Mouse (Mus musculus) splenic B cell, adult 2 months (primary cell): ENCODE results near the gene Tcp11l2.

Source experiments
- DNase-seq: peaks from one replicate; pipeline ENCODE4 v3.0.0-alpha.2; 2011; ENCODE audit warnings: low read depth, low spot score
- H3K27me3 ChIP-seq: 2 replicates; pipeline ENCODE4 v1.6.1; 2012; ENCODE audit warnings: mild to moderate bottlenecking, low read length, moderate library complexity, mixed read lengths; ENCODE audit not compliant: control insufficient read depth, poor library complexity, insufficient read depth, severe bottlenecking
- H3K36me3 ChIP-seq: 2 replicates; pipeline ENCODE4 v1.6.1; 2012; ENCODE audit warnings: mild to moderate bottlenecking, low read length, moderate library complexity, mixed read lengths; ENCODE audit not compliant: control insufficient read depth, poor library complexity, insufficient read depth, severe bottlenecking

Tcp11l2 gene

GRCm38 (mm10) chr10:84600136-84600535 lies 23.7 kb downstream of the Tcp11l2 start:
- no peaks in the 10 kb centered on the region for H3K27me3 ChIP-seq
- no peak for DNase-seq
- H3K36me3 ChIP-seq: peaks cover 23% of the 10 kb centered on the region

- Histone ChIP-seq H3K36me3 (peaks cover 18% of the 10 kb centered on the region), H3K27me3 (no peaks in the 10 kb centered on the region)
- DNase-seq: no peak
These were observed 27.9 kb downstream of the Tcp11l2 start for GRCm38 (mm10) chr10:84604335-84604734.

DNA sequence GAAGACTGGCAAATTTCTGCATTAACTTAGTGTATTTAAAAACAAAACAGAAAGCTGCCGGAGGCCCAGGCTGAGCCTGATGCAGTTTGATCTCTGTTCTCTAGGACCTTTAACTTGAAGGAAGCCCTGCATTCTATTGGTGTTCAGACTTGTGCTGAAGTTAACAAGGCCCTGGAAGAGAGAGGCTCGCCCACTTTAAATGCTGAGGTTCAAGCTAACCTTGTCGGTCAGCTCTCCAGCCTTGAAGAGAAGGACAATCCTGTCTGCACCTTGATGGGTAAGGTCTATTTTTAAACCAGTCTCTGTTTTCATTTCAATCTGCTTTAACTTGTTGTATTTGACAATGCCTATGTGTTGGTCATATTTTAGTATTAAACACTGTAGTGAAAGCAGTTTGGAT lies 31.9 kb downstream of the Tcp11l2 start:
- peaks cover 9% of the 10 kb centered on the region for H3K36me3 ChIP-seq
- no peaks in the 10 kb centered on the region for H3K27me3 ChIP-seq

GRCm38 (mm10) chr10:84610324-84610723 lies 33.9 kb downstream of the Tcp11l2 start:
- no peaks in the 10 kb centered on the region for H3K27me3 ChIP-seq
- no peak for DNase-seq
- peaks cover 5% of the 10 kb centered on the region; the same call in 1 of the 2 replicates for H3K36me3 ChIP-seq

More for the DNA sequence above, 31.9 kb downstream of the Tcp11l2 start:
- no peak for DNase-seq

DNA sequence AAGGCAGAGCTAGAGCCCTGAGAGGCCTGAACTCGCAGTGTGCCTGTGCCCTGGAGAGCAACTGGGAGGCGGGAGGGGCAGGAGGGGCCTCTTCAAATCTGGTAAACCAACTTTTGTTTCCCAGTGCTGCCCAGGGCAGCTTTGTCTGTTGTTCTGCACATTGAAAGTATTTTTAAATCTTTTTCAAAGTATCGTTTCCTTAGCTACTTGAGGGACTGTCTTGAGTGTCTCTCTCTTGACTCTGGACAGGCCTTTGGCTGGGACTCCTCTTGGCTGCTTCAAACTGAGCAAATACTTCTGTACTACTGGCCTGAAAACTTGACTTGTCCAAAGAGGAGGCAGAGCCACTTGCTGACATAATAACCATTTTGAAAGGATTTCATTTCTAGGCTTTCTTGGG lies 34.4 kb downstream of the Tcp11l2 start:
- DNase-seq: no peak
- H3K27me3 ChIP-seq: no peaks in the 10 kb centered on the region
- H3K36me3 ChIP-seq: peaks cover 5% of the 10 kb centered on the region; the same call in 1 of the 2 replicates

DNA sequence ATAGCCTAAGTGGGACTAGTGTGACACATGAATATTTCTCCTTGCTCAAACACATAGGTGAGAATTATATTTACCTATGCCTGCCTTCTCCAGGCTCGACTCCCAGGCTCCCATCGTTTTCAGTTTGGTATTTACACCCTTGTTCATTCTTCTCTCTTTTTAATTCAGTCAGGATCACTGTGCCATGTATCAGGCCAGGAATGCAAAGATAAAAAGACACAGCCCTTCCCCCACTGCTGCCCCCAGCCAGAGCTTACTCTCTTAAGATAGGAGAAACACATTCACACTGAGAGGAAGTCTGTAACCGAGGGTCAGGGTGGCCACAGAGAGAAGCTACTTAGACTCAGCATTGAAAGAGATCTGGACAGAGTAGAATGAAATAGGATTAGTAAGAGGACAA lies 35.2 kb downstream of the Tcp11l2 start:
- Histone ChIP-seq H3K36me3 (peaks cover 8% of the 10 kb centered on the region; the same call in 1 of the 2 replicates), H3K27me3 (no peaks in the 10 kb centered on the region)
- no peak for DNase-seq

- peaks cover 9% of the 10 kb centered on the region; the same call in 1 of the 2 replicates for H3K36me3 ChIP-seq
- no peaks in the 10 kb centered on the region for H3K27me3 ChIP-seq
- no peak for DNase-seq
These were observed 35.9 kb downstream of the Tcp11l2 start for GRCm38 (mm10) chr10:84612281-84612680.

GRCm38 (mm10) chr10:84613366-84613765 lies 36.9 kb downstream of the Tcp11l2 start:
- Histone ChIP-seq H3K36me3 (peaks cover 9% of the 10 kb centered on the region; the same call in 1 of the 2 replicates), H3K27me3 (no peaks in the 10 kb centered on the region)
- DNase-seq: no peak

DNA sequence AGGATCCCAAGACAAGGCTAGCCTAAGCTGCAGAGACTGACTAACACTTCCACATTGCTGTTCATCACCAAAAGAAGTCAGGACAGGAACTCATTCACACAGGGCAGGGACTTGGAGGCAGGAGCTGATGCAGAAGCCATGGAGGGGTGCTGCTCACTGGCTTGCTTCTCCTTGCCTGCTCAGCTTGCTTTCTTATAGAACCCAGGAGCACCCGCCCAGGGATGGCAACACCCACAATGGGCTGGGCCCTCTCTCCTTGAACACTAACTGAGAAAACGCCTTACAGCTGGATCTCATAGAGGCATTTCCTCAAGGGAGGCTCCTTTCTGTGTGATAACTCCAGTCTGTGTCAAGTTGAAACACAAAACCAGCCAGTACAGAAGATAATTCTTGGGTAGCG lies 38.6 kb downstream of the Tcp11l2 start:
- no peak for DNase-seq
- H3K36me3 ChIP-seq: peaks cover 9% of the 10 kb centered on the region; the same call in 1 of the 2 replicates

GRCm38 (mm10) chr10:84621826-84622790 lies 45.7 kb downstream of the Tcp11l2 start, which contains the start of gene Polr3b:
Gene Polr3b (plus strand): TSS chr10:84622292.
- 0 out of 2 replicates have a peak, but pooled peaks cover 4% of the 10 kb centered on the region for H3K36me3 ChIP-seq
- no peaks in the 10 kb centered on the region for H3K27me3 ChIP-seq
- DNase-seq: peak; percentile 92

More for the DNA sequence above, 38.6 kb downstream of the Tcp11l2 start:
- H3K27me3 ChIP-seq: no peaks in the 10 kb centered on the region

DNA sequence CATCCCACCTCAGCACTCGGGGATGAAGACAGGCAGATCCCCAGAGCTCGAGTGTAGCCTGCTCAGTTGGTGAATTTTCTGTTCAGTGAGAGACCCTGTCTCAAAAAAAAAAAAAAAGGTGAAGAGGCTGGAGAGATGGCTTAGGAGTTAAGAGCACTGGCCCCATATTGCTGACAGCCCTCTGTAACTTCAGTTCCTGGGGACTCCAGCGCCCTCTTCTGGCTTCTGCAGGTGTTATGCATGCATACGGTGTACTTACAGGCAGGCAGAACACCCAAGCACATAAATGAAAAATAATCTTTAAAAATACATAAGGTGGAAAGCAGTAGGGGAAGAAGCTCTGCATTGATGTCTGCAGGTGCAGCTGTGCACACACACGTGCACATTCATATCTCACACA lies 54.8 kb downstream of the Tcp11l2 start:
- H3K27me3 ChIP-seq: no peaks in the 10 kb centered on the region
- DNase-seq: peak; percentile 65
- H3K36me3 ChIP-seq: peaks cover 19% of the 10 kb centered on the region

- Histone ChIP-seq H3K36me3 (peaks cover 18% of the 10 kb centered on the region), H3K27me3 (no peaks in the 10 kb centered on the region)
- DNase-seq: no peak
These were observed 55.6 kb downstream of the Tcp11l2 start for GRCm38 (mm10) chr10:84632005-84632404.

DNA sequence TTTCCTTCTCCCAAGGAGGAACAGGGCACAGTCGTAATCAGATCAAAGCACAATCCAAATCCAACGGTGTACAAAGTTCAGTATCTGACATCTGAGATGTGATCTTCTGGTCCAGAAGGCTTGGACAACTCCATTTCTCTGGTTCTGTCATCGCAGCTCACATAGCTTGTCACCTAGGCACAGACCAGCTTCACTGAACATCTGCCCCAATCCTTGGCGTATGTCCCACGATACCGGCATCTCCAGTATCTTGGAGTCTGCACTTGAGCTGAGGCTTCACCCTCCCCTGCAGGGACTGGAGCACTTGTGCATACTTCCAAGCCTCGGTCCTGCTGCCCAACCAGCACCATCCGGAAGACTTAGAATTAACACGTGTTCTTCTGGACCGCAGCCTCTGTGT lies 60.2 kb downstream of the Tcp11l2 start:
- no peak for DNase-seq
- Histone ChIP-seq H3K27me3 (no peaks in the 10 kb centered on the region), H3K36me3 (peaks cover 20% of the 10 kb centered on the region)

DNA sequence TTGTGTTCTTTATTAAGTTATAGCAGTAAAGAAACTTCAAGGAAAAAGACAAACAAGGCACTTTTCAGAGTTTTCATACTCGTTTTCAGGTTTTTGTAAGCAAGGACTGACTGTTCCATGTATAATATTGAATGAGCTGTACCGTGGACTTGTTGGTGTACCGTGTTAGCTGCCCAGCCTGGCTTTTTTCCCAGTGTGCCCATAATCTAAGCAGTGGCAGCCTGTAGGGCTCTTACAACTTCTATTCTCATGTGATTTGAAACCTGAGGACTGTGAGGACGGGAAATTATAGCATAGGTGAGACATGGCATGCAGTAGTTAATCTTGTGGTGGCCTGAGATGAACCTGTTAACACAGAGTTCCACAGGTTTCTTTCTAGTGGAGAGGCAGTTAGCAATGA lies 62.0 kb downstream of the Tcp11l2 start:
- peaks cover 18% of the 10 kb centered on the region for H3K36me3 ChIP-seq
- no peaks in the 10 kb centered on the region for H3K27me3 ChIP-seq
- DNase-seq: no peak

- H3K36me3 ChIP-seq: peaks cover 16% of the 10 kb centered on the region
- no peak for DNase-seq
- no peaks in the 10 kb centered on the region for H3K27me3 ChIP-seq
These were observed 63.3 kb downstream of the Tcp11l2 start for GRCm38 (mm10) chr10:84639525-84640287.
